Mouse (Mus musculus): Measurements from ENCODE around the gene Trim2.

- TF ChIP-seq CTCF (IDR thresholded peaks at IDR 0.05; ENCODE audit: control insufficient read depth, insufficient read depth, insufficient read length) = no peak
- TF ChIP-seq MYOG (IDR thresholded peaks at IDR 0.05; ENCODE audit: control insufficient read depth, extremely low read depth, insufficient read length) = no peak
- no peak for TF ChIP-seq MAX (IDR thresholded peaks at IDR 0.05)
Observed at GRCm38 (mm10) chr3:84257989-84258517, 48.6 kb downstream of the Trim2 start.

Measured in C2C12 (cell line).